Mouse (Mus musculus) cerebellum, adult 9-11 months (tissue): ENCODE measurements at regions not wholly inside any gene's neighbourhood (a gene's known extent, or its start where the extent isn't known, plus 50 kb on each side); places are given as distances from the start of the nearest gene placed in this dataset.
A peak's percentile ranks its signal among the peaks of the same experiment; 100 is the strongest.

Experiments used
- DNase-seq: peaks from one replicate; pipeline ENCODE4 v3.0.0; 2022

DNA sequence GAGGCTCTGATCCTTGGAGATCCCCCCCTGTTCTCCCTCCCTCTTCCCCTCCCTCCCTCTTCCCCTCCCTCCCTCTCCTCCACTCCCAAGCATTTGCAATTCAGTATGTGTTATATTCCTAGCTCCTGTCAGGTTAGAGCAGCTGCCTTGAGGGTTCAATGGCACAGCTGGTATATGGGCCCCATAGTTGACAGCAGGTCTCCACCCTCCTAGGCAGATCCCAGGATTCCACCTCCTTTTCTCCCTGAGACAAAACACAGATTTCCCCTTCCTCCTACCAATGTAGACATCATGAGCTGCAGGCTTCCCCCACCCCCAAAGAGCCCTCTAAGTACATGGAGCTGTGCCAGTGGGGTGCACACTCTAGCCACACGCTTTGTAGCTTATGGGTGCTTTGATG is 137.8 kb downstream of the Unc5cl start:
- no peak for DNase-seq

DNA sequence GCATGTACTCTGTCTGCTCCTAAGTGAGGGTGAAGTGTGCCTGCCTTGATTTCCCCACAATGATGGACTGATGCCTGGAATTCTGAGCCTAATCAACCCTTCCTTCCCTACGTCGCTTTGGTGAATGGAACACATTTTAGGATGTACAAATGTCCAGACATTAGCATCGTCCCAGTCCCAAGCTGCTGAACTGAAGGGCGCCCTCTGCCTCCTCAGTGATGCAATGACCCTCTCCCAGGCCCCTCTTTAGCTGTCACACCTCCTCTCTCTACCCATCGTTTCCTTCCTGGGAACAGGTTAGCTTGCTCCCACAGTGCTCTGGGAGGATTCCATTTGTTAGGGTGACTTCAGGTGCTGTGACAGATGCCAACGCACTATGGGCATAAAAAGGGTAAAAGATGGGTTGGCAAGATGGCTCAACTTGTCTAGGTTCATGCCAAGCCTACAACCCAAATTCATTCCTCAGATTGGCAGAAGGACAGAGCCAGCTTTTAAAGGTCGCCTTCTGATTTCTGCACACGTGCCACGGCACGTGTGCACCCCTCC is 140.8 kb downstream of the Unc5cl start:
- DNase-seq, result peak; percentile 63

- DNase-seq, result no peak
Measured at GRCm38 (mm10) chr17:48596406-48596805, 141.7 kb downstream of the Unc5cl start.

- no peak for DNase-seq
Measured at GRCm38 (mm10) chr17:48597301-48597700, 142.6 kb downstream of the Unc5cl start.

- DNase-seq, result peak; percentile 73
Measured at GRCm38 (mm10) chr17:48598471-48599141, 143.9 kb downstream of the Unc5cl start.

- no peak for DNase-seq
Measured at GRCm38 (mm10) chr17:48600176-48600575, 145.5 kb downstream of the Unc5cl start.

DNA sequence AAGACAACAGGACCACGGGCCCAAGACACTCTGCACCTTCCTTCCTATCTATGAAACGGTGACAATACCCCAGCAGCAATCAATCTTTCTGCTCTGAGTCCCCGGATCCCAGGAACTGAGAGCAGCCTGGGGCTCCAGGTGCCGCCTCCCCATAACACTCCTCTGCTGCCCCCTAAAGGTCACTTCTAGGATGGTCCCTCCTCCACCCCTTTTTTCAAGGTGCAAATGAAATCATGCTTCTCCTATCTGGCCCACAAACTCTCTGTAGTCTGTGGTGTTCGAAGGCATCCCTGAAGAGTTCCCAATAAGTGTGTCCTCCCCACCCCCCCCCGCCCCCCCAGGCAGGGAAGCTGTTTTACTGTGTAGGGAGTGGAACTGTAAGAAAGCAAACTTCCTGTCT is 147.9 kb downstream of the Unc5cl start:
- peak; percentile 76 for DNase-seq

- DNase-seq, result no peak
Measured at GRCm38 (mm10) chr17:48606767-48607166, 152.1 kb downstream of the Unc5cl start.

GRCm38 (mm10) chr17:48608315-48608714 is 153.6 kb downstream of the Unc5cl start:
- DNase-seq, result no peak

GRCm38 (mm10) chr17:48610107-48610506 is 155.4 kb downstream of the Unc5cl start:
- no peak for DNase-seq

GRCm38 (mm10) chr17:48610806-48611205 is 156.1 kb downstream of the Unc5cl start:
- DNase-seq, result no peak

DNA sequence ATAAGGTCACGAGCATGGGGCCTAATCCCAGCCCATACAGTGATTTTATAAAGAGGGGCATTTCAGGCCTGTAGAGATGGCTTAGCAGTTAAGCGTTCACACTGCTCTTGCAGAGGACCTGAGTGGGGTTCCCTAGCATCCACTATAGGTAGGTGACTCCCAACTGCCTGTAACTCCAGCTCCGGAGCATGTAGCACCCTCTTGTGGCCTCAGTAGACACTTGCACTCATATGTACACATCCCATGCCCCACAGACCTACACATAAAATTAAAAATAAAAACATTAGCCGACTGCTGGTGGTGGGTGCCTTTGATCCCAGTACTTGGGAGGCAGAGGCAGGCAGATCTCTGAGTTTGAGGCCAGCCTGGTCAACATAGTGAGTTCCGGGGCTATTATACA is 158.8 kb downstream of the Unc5cl start:
- DNase-seq, result no peak

GRCm38 (mm10) chr17:48615248-48615647 is 160.5 kb downstream of the Unc5cl start:
- no peak for DNase-seq

- no peak for DNase-seq
Measured at GRCm38 (mm10) chr17:48616205-48616604, 161.5 kb downstream of the Unc5cl start.

GRCm38 (mm10) chr17:48620896-48621295 is 166.2 kb downstream of the Unc5cl start:
- DNase-seq, result no peak

DNA sequence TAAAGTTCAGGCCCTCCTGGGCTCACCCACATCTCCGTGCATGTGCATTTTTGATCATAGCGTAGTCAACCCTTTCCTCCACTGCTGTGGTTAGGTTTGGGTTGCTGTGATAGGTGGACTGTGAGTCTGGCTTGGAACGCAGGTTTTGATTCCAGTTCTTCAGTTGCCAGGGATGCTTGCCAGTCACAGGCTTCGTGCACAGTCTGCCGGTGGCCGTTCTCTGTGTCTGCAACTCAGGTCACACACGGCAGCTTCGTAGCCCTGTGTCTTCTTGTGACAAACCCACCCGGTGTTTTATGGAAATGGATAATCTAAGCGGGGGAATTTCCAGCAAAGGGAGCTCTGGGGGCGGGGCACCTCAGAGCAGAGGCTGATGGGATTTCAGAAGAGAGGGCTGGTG is 167.0 kb downstream of the Unc5cl start:
- no peak for DNase-seq

GRCm38 (mm10) chr17:48624937-48625336 is 170.2 kb downstream of the Unc5cl start:
- DNase-seq, result no peak

DNA sequence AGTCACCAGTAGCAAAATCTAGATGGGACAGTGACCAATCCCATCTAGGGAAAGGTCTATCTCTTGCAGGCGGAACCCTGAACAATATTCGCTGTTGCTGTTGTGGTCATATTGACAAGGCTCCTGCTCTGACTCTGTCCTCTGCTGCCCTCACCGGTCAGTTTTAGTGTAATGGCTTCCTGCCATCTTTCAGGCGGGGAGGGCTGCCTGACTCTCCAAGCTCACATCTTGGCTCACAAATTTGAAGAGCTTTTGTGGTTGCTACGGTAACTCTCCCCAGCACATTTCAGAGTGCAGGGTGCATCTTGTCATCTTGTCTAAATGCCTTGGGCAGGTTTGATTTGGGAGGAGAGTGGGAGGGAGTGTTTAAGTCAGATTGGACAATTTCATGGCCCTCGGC is 171.3 kb downstream of the Unc5cl start:
- no peak for DNase-seq

- DNase-seq, result no peak
Measured at GRCm38 (mm10) chr17:48639611-48640010, 184.9 kb downstream of the Unc5cl start.

GRCm38 (mm10) chr17:48643533-48644019 is 188.9 kb downstream of the Unc5cl start:
- no peak for DNase-seq

- no peak for DNase-seq
Measured at GRCm38 (mm10) chr17:48645056-48645455, 190.4 kb downstream of the Unc5cl start.

DNA sequence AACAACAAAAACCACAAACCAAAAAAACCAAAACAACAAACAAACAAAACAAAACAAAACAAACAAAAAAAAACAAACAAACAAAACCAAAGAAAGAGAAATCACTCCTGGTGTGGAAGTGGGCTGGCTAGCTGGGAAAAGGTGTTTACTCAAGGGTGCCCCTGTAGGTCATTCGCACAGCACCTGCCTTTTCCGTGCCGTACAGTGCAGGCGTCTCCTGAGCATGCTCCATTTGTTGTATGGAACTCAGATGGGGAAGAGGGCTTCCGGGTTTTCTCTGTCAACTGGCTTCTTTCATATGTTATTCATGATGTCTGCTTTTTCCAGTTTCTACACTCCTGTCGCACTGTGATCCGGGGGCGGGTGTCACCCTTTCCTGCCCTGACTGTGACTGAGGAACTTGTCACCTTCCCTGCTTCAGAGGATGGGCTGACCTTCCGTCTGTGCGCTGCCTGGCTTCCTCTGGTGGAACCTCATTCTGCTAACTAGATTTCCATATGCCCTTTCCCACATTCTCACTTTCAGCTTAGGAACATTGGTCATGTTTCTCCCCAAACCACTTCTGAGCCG is 192.0 kb downstream of the Unc5cl start:
- DNase-seq, result no peak

DNA sequence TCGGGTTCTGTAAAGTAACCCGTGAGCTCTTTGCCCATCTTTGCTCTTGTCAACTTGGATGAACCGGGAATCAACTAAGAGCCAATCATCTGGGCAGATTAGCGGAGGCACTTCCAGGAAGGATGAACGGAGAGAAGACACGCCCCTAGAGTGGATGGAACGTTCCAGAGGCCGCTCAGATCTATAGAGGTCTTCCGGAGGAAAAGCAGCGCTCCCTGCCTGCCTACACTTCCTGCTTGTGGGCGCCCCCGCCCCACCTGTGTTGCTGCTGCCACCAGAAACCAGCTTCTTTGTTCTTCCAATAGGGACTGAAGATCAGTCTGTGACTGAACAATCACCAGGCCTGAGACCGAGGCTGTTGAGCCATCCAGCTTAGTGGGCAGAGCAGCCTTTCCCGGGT is 192.7 kb downstream of the Unc5cl start:
- no peak for DNase-seq

DNA sequence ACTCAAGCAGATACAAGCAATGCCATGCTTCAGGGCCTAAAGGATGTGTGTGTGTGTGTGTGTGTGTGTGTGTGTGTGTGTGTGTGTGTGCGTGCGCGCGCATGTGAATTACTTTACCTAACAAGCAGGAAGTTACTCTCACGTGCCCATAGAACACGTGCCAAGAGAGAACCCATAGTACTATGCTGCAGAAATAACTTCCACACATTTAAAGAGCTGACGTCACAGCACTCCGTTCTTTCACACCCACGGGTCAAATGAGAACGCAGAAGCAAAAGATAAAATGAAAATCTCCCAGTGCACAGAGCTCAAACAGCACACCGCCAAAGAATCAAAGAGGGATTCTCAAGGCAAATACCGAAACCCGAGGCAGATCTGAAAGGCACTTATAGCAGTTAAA is 195.9 kb downstream of the Unc5cl start:
- no peak for DNase-seq

DNA sequence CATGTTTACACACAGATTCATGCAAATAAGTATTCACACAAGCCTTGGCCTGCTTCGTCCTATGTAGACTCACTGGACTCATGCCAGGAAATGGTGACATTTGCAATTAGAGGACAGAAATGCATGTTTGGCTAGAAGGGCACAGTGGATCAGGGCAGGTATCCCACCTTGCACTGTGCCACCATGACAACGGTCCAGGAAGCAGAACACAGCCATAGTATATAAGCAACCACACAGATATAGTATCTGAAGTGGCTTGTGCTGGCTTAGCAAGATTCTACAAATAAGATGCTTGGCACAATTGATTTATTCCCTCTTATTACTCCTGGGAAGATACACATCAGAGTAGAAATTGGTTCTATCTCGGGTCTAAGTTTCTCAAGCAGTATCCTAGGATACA is 218.0 kb downstream of the Unc5cl start:
- DNase-seq, result no peak
